Comparison of ENCODE assay signal across 8 mouse cellular contexts in the genomic region with DNA sequence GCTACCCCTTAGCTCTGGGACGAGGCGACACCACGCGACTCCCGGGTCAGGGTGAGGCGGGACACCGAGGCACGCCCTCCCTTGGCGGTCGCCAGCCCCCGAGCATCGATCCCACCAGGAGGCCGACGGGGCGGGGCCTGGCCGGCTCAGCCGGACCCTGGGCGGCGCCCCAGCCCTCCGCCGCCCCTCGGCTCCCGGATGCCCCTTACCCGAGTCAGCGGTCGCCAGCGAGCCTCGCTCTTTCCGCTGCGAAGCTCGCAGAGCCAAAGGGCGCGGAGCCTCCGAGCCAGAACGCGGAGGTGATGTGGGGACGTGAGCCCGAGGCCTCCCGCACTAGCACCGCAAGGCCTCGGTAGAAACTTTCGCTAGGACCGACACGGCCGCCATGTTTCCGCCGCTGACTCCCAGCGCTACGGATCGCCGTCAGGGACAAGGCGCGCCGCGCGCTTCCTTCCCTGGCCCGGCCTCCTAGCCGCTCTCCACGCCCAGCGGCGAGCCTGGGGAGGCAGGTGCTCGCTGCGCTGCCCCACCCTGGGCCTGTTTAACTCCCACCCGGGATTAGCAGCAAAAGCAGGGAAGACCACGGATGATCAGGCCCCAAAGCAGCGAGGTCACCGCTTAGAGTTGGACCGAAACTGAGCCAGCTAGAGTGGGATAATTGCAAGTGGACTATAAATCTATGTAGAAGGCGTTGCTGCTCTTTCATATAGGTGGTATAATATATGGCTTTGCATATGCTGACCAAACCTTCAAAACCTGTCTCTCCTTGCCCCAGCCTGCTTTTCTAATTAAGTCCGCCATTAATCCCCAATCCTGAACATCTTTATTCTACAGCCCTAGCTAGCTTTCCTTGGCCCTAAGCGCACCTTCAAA. TPM values are rescaled to one million over a fixed set of nuclear protein-coding genes. Genes with fewer than 3 reads are reported as not detected.
DNase-seq lines count a peak whose midpoint lies in the region; ATAC-seq and TF ChIP-seq lines count a peak whose summit lies in the region.

A gene (minus strand): TSS at position 480 of the 873 bp plus-strand sequence.

- H3K4me2 ChIP-seq in lung, embryonic 15.5 days: peak within 1 kb of the TSS; percentile 80

- peak; percentile 98 for ATAC-seq in lung, embryonic 15.5 days (ENCODE audit: borderline replicate concordance, extremely low read depth, low FRiP score, low TSS enrichment)

- H3K36me3 ChIP-seq in lung, embryonic 15.5 days: peaks cover 4% of the 10 kb centered on the region; the same call in 1 of the 2 replicates

- no peaks in the 10 kb centered on the region for H3K9me3 ChIP-seq in lung, embryonic 15.5 days

- H3K4me3 ChIP-seq in lung, embryonic 15.5 days: peak within 1 kb of the TSS; percentile 87
- H3K4me3 ChIP-seq in olfactory bulb, adult 2 months (ENCODE audit: insufficient read depth, low read depth, low read length): peak within 1 kb of the TSS; percentile 78

- peak; percentile 89 for DNase-seq in MN1 (ENCODE audit: low spot score)
- peak; percentile 95 for DNase-seq in cerebellum, adult 8-10 months
- DNase-seq in forelimb bud, embryonic 11.5 days (ENCODE audit: low read depth, low spot score): peak; percentile 90
- DNase-seq in heart, postnatal 4 days: peak; percentile 95
- DNase-seq in layer of hippocampus, adult 9-10 months (ENCODE audit: low spot score): peak; percentile 84
- peak; percentile 77 to 82 for DNase-seq in thymus, adult 18-20 months

- no peaks in the 10 kb centered on the region for H3K27me3 ChIP-seq in lung, embryonic 15.5 days

- H3K9ac ChIP-seq in lung, embryonic 15.5 days: peak within 1 kb of the TSS; percentile 95

- peak; percentile 81 for TF ChIP-seq POLR2A in olfactory bulb, adult 2 months (IDR thresholded peaks at IDR 0.05; ENCODE audit: insufficient read depth, low read depth, low read length)

- H3K4me1 ChIP-seq in lung, embryonic 15.5 days: peaks cover 16% of the 10 kb centered on the region
- H3K4me1 ChIP-seq in olfactory bulb, adult 2 months (ENCODE audit: control insufficient read depth, insufficient read depth, low read length): no peaks in the 10 kb centered on the region

- peak within 1 kb of the TSS; percentile 96 for H3K27ac ChIP-seq in lung, embryonic 15.5 days
- H3K27ac ChIP-seq in olfactory bulb, adult 2 months (ENCODE audit: insufficient read depth, low read depth, low read length): peak within 1 kb of the TSS; percentile 56

- WGBS in lung, embryonic 15.5 days: 2% methylated on average over 71 of the region's 71 CpGs
- 2% methylated on average over 71 of the region's 71 CpGs for WGBS in olfactory bulb, adult 2 months

- TF ChIP-seq CTCF in olfactory bulb, adult 2 months (IDR thresholded peaks at IDR 0.05; ENCODE audit: insufficient read depth, low read depth, low read length): no peak; the same call in 1 of the 2 replicates

RNA-seq across cellular contexts. Expression of the gene that starts here (rescaled TPM):
- total RNA-seq in heart, postnatal 4 days (2021): 10 to 100 TPM; 23.7 to 26.3 TPM
- 41.4 and 47.2 TPM in 2 replicates for polyA plus RNA-seq in lung, embryonic 15.5 days (2015; fragmentation: Nextera tagmentation; extraction: Ambion mirVana)
- not detected in 2 replicates for polyA plus RNA-seq in olfactory bulb, adult 2 months (2012; ENCODE audit: insufficient read depth, insufficient read length, low replicate concordance, missing spikeins)

Comparison
In these comparisons a context has a peak if more than half of its experiments do, and no peak if none do; other contexts are left out.
1. Peak in every context shown above with its lines: DNase-seq, ATAC-seq, H3K4me3 ChIP-seq and H3K27ac ChIP-seq.